Mouse (Mus musculus): Measurements from ENCODE around the gene Cox19.
"Not testable (repeated sequence)": the region's sequence is repeated elsewhere in the genome, so short reads cannot be mapped to it uniquely, and the experiment has no call there.

Cox19 gene

DNA sequence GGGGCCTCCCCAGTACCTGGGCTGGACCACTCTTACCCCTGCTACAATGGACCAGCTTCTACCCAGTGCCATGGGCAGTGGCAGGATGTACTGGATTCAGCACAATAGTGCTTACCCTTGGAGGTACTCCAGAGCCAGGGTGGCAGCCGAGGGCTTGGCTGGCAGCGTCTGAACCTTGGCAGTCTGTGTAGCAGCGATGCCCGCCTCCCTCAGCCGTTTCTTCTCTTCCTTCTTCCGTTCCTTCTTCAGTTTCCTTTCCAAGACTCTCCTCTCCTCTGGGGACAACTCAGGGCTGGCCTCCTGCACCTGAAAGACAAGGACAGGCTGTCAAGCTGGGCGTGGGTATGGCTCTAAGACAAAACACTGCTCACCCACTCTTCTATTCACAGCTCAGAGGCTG is 12.6 kb upstream of the Cox19 start:
- no peak for DNase-seq (ENCODE audit: low spot score in 2 of 2)

DNA sequence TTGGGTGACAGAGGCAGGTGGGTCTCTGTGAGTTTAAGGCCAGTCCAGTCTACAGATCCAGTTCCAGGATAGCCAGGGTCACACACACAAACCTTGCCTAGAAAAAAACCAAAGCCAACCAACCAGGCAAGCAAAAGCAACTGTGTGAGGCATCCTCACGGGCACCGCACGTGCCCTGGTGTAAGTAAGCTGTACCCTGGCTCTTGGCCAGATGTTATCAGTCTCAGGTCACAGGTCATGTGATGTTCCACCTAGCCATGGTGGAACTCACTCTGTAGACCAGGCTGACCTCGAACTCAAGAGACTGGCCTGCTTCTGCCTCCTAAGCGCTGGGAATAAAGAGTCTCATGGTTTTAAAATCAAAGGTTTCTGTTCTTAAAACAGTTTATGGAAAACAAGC is 8.0 kb upstream of the Cox19 start:
- DNase-seq (ENCODE audit: low spot score in 2 of 2): no peak

DNA sequence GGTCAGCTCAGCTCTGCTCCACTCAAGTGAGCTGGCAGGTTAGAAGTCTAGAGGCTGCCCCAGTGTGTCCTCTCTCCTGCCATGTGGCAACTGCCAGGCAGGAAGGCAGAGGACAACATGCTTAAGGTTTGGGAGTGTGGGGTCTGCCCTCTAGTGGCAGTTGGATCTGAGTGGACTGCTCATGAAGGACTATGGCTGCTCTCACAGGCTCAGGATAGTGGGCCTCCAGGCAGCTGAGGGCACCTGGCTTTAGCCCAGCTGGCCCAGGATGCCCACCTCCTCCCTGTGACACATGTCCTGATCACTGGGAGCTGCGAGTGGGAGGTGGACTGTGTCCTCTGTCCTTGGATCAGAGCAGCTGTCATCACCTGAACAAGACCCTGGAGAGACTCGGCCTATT is 7.4 kb upstream of the Cox19 start:
- DNase-seq (ENCODE audit: low spot score in 2 of 2): peak in 1 of 2 experiments; percentile 68

DNA sequence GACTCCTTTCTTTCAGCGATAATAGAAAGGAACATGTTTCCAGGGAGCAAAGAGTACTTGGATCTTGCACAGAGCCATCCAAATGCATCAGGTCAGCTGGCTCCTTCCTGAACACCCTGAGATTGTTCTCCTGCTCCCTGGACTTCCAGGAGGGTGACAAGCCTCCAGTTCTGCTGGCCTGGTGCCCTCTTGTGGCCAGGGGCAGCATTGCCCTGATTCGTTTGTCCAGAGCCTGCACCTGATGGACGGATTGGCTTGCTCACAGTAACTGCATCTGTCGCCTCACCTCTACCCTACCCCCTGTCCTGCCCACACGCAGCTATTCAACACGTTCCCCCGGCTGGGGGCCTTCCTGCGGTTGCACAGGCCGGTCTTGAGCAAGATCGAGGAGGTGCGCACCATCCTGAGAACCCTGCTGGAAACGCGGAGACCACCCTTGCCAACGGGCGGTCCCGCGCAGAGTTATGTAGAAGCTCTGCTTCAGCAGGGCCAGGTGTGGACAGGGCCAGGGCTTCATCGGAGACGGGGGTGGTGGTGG is 4.1 kb upstream of the Cox19 start:
- peak; percentile 77 to 85 for DNase-seq (ENCODE audit: low spot score in 2 of 2)

DNA sequence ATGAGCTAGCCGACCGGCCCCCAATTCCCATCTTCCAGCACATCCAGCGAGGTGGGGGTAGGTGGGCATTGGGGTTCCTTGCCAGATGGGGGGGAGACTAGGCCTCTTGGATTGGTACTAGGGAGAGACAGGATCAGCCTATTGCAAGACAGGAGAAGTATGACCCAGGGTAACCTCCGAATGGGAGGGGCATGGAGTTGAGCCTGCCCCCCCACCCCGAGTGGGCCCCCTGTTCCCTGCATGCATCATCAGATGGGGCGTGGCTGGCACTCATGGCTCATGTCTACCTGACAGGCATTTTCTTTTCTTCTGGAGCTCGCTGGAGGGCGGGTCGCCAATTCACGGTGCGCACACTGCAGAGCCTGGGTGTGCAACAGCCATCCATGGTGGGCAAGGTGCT is 2.7 kb upstream of the Cox19 start:
- DNase-seq (ENCODE audit: low spot score in 2 of 2): no peak

DNA sequence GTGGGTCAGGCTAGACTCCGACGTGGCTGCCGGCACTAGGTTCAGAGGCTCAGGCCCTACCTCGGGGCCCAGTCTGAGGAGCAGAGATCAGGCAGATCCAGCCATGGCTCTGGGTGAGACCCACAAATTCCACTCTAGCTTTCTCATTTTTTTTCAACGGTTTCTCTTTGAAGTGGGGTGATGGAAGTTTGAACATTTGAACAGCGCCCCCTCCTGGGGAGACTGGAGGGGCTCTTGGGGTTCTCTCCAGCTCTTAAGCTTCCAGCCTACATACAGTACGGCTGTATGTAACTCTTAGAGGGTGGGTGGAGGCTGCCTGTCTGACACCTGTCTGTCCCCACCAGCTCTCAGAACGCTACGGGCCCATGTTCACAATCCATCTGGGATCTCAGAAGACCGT is 2.3 kb upstream of the Cox19 start:
- DNase-seq (ENCODE audit: low spot score in 2 of 2): peak in 1 of 2 experiments; percentile 79

DNA sequence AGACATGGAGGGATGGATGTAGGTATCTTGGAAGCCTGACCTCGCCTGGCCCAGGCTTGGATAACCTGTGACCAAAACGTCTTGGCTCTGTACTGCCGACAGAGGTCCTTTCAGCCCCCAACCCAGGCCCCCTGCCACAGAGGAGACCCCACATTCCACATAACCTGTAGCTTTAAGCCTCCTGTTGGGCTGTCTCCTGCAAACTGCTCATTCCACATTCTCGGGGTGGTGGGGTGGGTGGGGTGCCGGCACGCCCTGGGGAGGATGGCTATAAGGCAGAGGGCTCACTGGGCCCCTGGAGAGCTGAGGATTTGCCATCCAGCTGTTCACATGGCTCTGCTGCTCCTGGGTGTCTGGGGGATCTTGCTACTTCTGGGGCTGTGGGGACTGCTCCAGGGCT is 1.1 kb upstream of the Cox19 start, which contains the start of gene Cyp2w1:
TSS of gene Cyp2w1 (plus strand) at position 301 of the 400 bp plus-strand sequence.
- DNase-seq (ENCODE audit: low spot score in 2 of 2): no peak

DNA sequence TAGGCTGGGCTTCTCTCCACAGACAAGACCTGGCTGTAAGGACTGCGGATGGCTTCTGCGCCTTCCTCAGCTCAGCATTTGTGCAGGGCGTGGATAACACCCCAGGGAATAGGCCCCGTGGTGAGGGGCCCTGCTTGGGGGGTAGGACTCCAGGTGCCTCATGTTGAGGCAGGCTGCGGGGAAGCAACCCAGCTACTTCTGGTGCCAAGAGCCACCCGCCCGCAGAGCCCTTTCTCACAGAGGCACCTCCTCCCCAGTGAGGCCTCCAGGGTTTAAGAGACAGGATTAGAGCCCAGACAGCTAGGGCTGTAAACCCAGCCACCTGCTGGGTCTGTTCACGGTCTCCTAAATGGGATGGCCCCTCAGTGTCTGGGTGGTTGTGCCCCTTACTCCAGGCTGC is 410 bp upstream of the Cox19 start:
- no peak for DNase-seq (ENCODE audit: low spot score in 2 of 2)

DNA sequence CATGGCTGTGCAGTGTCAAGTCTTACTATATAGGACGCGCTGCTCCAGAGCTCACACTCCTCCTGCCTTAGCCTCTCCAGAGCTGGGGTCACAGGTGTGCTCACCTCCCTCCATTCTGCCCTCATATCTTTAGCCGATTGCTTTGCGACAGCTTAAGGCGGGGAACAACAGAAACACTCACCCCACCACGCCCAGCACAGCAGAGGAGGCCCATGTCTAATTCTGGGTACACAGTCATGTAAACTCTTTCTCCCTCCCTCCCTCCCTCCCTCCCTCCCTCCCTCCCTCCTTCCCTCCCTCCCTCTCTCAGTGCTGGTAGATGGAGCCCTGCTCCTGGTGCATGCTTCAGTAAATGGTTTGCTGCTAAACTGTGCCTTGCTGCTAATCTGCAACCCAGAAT is 1.5 kb downstream of the Cox19 start:
- DNase-seq (ENCODE audit: low spot score in 2 of 2): no peak

DNA sequence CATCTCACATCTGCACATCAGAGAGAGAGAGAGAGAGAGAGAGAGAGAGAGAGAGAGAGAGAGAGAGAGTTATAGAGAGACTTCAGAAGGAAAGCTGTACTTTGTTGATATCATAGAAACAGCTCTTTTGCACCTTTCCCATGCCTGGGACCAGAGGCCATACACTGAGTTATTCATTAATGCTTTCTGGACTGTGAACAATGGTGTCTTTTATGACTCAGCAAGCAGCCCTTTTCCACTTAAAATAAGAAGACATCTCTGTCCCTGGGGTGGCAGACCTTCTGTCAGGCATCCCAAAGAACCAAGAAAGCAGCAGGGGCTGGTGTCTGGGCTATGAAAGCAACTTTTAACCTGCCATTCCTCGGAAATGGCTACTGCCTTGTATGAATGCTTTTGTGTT is 4.0 kb downstream of the Cox19 start:
- no peak for DNase-seq (ENCODE audit: low spot score in 2 of 2)

DNA sequence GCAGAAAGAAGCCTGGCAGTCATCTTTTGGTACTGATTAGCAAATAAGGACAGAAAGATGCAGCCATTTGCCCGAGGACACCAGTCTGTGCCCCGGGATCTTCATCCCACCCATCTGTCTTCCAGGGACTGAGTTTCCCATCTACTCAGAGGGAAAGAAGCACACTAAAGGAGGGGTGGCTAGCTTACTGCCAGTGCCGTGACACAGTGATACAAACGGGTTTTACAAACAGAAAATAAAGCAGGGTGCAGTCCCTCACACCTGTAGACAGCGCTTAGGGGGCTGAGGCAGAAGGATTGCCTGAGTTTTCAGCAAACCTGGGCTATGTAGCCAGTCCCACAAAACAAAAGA is 5.9 kb downstream of the Cox19 start:
- no peak for DNase-seq (ENCODE audit: low spot score in 2 of 2)

DNA sequence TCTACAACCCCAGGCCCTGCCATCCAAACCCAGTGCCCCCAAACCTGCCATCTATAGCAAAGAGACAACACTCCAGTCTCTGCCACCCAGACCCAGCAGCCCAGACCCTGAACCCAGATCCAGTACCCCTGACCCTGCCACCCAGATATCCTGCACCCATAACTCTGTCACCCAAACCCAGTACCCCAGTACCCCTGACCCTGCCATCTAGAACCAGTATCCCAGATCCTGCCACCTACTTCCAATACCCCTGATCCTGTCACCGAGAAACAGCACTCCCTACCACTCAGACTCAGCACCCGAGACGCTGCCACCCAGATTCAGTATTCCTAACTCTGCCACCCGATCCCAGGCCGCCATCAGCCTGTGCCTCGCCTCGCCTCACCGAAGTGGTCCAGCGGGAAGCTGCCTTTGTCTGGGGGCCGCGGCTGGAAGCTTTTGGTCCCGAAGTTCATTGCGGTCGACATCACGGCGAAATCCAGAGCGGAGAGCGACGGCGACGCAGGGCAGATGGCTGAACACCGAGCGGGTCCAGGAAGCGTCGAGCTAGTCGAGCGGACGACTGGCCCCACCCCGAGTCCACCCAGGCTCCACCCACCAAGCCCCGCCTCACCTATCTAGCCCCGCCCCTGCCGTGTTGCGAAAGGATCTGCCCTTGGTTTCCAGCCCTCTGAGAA is 6.4 kb downstream of the Cox19 start:
- DNase-seq (ENCODE audit: low spot score in 2 of 2): peak; percentile 96 to 99

DNA sequence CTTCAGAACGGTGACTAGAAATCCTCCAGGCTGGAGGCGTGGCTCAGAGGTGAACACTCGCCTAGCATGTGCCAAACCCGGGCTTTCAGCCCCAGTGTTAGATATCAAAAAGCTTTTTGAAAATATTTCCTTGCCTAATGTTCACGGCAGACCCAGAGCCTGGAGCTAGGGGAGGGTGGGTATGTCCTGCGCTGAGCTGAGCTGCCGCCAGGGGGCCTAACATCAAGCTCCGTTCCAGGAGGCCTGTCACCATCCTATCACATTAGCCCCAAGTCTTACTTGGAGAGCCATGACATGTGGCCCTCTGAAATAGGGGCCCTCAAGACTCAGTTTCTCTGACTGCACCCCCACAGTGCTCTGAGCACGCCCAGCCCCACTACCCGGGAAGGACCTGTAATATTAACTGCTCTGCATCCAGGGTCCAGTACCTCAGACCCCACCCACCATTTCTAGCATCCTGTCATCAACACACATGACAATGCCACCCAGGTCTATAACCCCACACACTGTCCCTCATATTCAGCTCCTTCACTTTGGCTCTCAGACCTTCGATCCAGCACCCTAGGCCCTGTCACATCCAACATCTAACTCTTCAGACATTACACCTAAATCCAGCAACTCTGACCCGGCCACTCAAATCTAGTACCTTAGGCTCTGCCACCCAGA is 7.1 kb downstream of the Cox19 start:
- peak; percentile 77 to 90 for DNase-seq (ENCODE audit: low spot score in 2 of 2)

DNA sequence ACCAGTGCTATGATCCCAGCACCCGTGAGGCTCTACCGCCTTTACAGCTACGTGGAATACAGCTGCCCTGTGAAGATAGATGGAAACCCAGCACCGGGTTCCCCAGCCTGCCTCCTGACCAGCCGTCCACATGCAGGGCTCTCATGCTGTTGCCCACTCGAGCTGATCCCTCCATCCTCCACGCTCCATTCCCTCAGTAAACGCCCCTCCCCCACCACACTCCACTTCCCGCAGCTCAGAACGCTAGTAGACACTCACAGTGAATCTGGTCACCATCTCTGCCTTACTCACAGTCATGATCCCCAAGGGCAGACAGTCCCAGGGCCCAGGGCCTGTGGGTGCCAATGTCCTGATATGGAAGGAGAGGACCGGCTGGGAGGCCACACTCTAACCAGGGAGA is 12.3 kb downstream of the Cox19 start:
- no peak for DNase-seq (ENCODE audit: low spot score in 2 of 2)

DNA sequence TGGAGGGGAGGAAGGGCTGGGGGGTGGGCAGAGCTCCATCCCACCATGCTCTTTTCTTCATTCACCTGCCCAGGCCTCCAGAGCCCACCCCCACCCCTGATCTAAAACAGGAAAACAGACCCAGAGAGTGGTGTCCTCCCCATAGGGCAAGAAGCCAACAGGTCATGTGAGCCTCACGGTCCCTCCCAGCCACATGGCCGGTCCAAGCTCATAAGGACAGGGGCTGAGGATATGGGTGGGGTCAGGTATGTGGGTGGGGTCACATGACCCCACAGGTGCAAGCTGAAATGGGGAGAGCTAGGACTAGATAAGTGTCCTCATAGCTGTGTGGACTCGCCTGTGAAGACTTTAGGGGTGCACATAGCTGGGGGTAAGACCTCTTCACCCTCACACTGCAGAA is 12.8 kb downstream of the Cox19 start:
- DNase-seq (ENCODE audit: low spot score in 2 of 2): no peak

DNA sequence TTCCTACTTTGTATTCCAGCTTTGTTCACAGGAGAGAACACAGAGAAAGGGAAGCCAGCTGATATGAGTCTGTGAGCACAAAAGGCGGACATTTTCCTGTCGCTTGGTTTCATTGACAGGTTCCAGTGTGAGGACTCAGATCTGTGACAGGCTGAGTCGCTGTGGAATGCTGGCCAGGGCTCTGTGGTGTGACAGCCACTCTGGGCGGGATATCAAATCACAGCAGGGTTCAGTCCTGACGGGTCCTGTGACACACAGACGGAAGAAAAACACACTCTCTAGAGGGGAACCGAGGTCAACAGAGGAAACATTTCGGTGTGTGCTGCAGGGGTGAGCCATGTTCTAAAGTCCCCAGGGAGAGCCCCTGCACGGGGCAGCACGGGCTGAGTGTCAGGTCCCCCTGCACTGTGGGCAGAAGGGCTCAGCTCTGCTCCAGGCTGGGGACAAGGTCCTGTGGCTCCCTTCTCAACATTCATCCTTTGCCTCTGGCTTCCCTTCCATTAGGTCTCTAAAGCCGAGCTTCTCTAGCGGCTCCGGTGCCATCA is 13.3 kb downstream of the Cox19 start:
- no peak for DNase-seq (ENCODE audit: low spot score in 2 of 2)

DNA sequence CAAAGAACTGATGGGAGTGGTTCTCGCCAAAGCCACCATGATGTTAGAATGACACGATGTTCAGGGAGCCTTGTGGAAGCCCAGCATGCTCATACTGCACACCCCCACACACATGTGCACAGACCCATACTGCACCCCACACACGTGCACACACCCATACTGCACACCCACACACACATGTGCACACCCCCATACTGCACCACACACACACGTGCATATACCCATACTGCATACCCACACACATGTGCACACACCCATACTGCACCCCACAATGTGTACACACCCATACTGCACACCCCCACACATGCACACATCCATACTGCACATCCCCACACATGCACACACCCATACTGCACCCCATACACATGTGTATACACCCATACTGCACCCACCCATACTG is 15.6 kb downstream of the Cox19 start:
- DNase-seq (ENCODE audit: low spot score in 2 of 2): no peak

DNA sequence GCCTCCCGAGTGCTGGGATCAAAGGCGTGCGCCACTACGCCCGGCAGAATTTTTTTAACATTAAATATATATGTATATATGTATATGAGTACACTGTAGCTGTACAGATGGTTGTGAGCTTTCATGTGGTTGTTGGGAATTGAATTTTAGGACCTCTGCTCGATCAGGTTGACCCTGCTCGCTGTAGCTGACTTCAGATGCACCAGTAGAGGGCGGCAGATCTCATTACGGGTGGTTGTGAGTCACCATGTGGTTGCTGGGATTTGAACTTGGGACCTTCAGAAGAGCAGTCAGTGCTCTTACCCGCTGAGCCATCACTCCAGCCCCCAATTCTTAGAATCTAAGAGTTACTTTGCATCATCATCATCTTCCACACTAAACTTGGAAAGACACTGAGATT is 16.8 kb downstream of the Cox19 start:
- DNase-seq (ENCODE audit: low spot score in 2 of 2): not testable (repeated sequence)

DNA sequence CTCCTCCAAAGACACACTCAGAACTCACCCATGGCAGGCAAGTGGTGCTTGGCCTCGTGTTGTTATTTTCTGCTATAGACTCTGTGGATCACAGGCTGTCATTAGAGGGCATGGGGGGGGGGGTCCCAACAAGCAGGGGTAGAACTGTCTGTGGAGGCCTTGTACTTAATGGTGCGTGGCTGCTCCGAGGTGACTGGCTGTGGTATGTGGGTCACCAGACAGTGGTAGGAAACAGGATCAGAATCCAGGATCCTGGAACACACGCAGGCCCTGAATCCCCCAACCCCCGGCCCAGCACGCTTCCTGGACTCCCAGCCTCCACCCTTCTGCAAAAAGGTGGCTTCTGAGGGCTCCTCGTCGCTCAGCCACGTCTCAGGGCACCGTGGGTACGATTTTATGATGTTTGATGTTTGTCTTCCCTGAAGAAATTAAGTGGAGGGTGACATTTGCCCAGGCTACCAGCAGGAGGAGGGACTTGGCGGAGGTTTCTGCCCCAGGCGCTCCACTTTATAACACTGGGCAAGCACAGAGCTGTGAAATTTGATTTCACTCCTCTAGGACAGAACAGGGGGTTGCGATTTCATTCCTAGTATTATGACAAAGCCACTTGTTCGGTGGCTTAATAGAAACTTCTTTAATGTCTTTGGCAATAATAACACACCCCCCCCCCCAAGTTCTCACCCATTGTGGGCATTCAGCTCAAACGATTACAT is 17.8 kb downstream of the Cox19 start:
- DNase-seq (ENCODE audit: low spot score in 2 of 2): no peak

DNA sequence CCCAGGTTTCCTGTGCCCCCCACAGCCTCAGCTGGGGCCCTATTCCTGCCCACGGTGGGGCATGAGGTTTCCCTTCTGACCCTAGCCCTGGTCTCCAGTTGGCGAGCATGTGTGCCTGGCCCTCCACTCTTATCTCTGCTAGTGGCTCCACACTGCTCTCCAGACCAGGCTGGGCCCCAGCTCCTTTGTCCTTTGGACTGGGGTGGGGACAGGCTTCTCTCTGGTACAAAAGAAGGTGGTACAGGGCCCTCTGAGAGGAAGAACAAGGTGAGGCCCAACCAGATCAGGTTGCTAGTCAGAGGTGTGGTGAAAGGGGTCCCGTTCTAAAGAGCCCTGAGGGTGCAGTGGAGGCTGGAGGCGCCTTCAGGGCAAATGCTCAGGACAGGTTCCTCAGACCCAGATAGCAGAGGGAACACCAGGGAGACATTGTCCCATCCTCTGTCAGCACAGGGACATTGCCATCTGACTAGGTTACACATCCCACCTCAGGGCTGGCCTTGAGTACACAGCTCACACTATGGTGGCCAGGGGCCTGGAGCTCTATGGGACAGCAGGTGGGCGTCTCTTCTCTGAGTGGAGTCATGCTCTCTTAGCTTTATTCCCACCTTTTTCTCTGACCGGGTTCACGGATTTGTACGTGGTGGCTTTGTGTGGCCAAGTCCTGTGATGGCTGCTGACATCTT is 18.5 kb downstream of the Cox19 start:
- no peak for DNase-seq (ENCODE audit: low spot score in 2 of 2)

DNA sequence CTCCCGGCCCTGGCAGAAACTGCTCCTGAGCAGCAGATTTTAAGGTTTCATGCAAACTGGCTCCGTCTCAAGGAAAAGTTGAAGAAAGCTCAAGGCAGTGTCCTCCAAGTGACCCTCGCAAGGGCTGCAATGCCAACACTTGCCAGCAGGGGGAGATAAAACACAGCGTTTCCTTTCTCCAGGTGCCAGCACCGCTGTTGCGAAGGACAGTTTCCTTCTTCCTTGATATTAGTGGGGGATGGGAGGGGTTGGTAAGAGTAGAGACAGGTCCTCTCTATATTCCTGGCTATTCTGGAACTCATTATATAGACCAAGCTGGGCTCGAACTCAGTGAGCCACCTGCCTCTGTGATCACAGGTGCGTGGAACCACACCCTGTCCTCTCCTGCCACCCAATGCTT is 19.5 kb downstream of the Cox19 start:
- DNase-seq (ENCODE audit: low spot score in 2 of 2): peak; percentile 82 to 86

DNA sequence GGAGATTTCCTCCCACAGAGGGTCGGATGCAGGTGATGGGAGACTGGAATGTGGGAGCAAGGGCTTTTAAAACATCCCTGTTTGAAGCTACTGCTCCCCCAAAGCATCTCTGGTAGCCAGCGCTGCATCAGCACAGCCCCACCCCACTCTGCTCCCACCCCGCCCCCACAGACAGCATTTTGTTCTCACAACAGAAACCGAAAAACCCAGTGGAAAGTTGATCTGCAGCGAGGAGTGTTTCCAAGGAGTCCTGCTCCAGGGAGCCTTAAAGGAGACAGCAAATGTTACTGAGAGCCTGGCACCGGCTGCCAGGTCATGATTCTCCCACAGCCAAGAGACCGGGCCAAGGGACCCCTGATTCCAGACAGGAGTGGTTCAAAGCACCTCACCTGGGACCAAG is 20.5 kb downstream of the Cox19 start:
- no peak for DNase-seq (ENCODE audit: low spot score in 2 of 2)

All from spleen, postnatal 10 days (tissue).